Mouse (Mus musculus): ENCODE results near the gene 9930021J03Rik.

The 9930021J03Rik gene

GRCm38 (mm10) chr19:29812581-29813460 is 7.0 kb upstream of the 9930021J03Rik start, which contains the start of gene Ranbp6:
Ranbp6 (minus strand) TSS chr19:29812974.
- in situ Hi-C loops (cut with MboI; ENCODE audit: low sequenced_read_pairs), result no loop called here

DNA sequence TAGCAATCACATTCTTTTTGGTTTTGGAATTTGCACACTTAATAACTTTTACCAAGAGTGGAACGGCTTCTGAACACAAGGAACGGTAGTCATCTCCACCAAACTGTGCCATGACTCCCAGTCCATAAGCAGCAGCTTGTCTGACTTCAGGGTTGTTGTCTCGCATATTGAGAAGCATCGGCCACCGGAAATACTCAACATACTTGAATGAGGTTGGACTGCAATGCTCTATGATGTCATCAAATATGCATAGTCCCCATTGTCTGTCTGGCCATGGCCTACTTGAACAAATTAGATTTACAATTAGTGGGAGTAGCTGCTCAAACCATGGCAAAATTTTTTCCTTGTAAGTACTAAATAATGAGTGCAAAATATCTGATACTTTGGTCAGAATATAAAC is 4.2 kb upstream of the 9930021J03Rik start:
- in situ Hi-C loops (cut with MboI; ENCODE audit: low sequenced_read_pairs), result no loop called here

- in situ Hi-C loops (cut with MboI; ENCODE audit: low sequenced_read_pairs), result no loop called here
Measured at GRCm38 (mm10) chr19:29805101-29805916, 480 bp downstream of the 9930021J03Rik start.

- in situ Hi-C loops (cut with MboI; ENCODE audit: low sequenced_read_pairs), result no loop called here
Measured at GRCm38 (mm10) chr19:29803946-29804345, 1.8 kb downstream of the 9930021J03Rik start.

- in situ Hi-C loops (cut with MboI; ENCODE audit: low sequenced_read_pairs), result no loop called here
Measured at GRCm38 (mm10) chr19:29797371-29797770, 8.4 kb downstream of the 9930021J03Rik start.

GRCm38 (mm10) chr19:29787997-29788396 is 17.8 kb downstream of the 9930021J03Rik start:
- in situ Hi-C loops (cut with MboI; ENCODE audit: low sequenced_read_pairs), result no loop called here

DNA sequence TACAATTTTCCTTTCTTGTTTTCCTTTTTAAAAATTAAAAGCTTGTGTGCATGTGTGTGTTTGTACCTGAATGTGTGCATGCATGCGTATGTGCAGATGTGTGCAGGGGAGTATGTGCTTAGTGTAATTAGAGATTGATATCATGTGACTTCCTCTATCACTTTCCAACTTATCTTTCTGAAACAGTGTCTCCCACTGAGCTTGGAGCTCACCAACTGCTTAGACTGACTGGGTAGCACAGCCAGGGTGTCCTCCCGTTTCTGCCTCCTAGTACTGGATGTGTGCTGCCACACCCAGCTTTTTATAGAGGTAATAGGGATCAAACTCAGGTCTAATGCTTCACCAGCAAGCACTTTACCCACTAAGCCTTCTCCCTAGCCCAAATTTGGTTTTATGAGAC is 22.9 kb downstream of the 9930021J03Rik start:
- in situ Hi-C loops (cut with MboI; ENCODE audit: low sequenced_read_pairs), result no loop called here

GRCm38 (mm10) chr19:29753939-29754338 is 51.9 kb downstream of the 9930021J03Rik start:
- in situ Hi-C loops (cut with MboI; ENCODE audit: low sequenced_read_pairs), result no loop called here

DNA sequence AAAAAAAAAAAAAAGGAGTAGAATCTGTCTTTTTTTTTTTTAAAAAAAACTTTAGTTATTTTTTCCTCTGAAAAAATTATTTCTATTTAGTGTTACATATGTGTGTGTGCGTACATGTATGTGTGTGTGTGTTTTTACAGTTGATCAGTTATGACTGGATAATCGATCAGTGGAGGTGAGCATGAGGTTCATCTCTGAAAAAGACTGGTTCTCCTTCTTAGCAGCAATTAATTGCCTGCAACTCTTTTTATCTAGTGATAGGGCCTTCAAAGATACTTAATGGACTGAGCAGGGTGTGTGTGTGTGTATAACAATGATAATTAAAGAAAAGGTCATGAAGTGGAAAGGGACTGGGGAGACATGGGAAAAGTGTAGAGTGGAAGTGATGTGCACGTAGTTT is 54.8 kb downstream of the 9930021J03Rik start:
- in situ Hi-C loops (cut with MboI; ENCODE audit: low sequenced_read_pairs), result no loop called here

DNA sequence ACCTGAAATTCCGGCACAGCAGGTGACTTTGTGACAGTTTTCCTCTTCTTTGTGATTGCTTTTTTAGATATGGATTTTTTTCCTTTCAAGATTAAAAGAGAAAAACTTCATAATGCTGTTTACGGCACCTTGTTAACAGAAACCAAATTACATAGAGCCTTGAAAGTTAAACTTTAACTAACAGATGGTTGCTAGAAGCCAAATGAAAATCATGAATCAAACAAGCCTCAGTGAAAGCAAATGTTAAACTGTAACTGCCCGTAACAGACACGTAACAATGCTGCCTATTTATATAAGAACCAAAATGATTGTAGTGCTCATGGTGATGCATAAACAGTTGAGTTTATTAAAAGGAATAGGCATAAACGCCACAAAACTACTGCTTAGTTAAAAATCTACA is 62.3 kb downstream of the 9930021J03Rik start:
- in situ Hi-C loops (cut with MboI; ENCODE audit: low sequenced_read_pairs), result no loop called here

- in situ Hi-C loops (cut with MboI; ENCODE audit: low sequenced_read_pairs), result no loop called here
Measured at GRCm38 (mm10) chr19:29740661-29741060, 65.1 kb downstream of the 9930021J03Rik start.

- in situ Hi-C loops (cut with MboI; ENCODE audit: low sequenced_read_pairs), result no loop called here
Measured at GRCm38 (mm10) chr19:29739608-29740007, 66.2 kb downstream of the 9930021J03Rik start.

GRCm38 (mm10) chr19:29735421-29735820 is 70.4 kb downstream of the 9930021J03Rik start:
- in situ Hi-C loops (cut with MboI; ENCODE audit: low sequenced_read_pairs), result no loop called here

DNA sequence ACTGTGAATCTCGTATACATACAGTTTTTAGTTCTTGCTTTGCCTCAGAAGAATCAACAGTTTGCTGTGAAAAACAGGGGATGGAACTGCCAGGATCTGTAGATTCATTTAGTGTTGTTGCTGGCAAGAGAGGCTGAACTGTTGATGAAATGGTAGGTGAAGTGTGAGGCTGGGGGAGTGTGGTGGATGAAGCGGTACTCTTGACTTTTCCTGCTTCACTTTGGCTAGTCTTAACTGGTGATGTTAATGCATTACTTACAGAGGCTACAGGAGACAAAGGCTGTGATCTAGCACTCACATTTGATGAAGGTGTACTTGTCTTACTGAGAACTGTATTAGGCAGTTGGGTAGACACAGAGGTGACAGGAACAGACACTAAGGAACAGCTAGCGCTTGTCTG is 87.3 kb downstream of the 9930021J03Rik start:
- in situ Hi-C loops (cut with MboI; ENCODE audit: low sequenced_read_pairs), result no loop called here

GRCm38 (mm10) chr19:29717854-29718253 is 87.9 kb downstream of the 9930021J03Rik start:
- in situ Hi-C loops (cut with MboI; ENCODE audit: low sequenced_read_pairs), result no loop called here

GRCm38 (mm10) chr19:29713451-29713850 is 92.3 kb downstream of the 9930021J03Rik start:
- in situ Hi-C loops (cut with MboI; ENCODE audit: low sequenced_read_pairs), result no loop called here

- in situ Hi-C loops (cut with MboI; ENCODE audit: low sequenced_read_pairs), result no loop called here
Measured at GRCm38 (mm10) chr19:29709461-29709860, 96.3 kb downstream of the 9930021J03Rik start.

DNA sequence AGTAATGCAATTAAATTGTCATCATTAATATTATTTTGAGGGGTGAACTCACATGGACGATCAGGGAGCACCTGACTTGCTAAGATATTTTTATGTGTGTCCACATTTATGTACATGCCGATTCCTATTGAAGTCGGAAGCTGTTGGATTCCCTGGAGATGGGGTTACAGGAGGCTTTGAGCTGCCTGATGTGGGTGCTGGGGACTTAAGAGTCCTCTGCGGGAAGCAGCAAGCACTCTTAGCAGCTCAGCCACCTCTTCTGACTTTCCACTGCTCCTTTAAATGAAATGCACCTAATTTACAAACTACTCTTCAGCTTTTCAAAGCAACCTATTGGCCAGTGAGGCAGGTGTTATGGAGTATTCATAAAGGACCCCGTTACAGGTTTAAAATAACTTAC is 97.3 kb downstream of the 9930021J03Rik start:
- in situ Hi-C loops (cut with MboI; ENCODE audit: low sequenced_read_pairs), result no loop called here

- in situ Hi-C loops (cut with MboI; ENCODE audit: low sequenced_read_pairs), result no loop called here
Measured at GRCm38 (mm10) chr19:29708003-29708402, 97.8 kb downstream of the 9930021J03Rik start.

DNA sequence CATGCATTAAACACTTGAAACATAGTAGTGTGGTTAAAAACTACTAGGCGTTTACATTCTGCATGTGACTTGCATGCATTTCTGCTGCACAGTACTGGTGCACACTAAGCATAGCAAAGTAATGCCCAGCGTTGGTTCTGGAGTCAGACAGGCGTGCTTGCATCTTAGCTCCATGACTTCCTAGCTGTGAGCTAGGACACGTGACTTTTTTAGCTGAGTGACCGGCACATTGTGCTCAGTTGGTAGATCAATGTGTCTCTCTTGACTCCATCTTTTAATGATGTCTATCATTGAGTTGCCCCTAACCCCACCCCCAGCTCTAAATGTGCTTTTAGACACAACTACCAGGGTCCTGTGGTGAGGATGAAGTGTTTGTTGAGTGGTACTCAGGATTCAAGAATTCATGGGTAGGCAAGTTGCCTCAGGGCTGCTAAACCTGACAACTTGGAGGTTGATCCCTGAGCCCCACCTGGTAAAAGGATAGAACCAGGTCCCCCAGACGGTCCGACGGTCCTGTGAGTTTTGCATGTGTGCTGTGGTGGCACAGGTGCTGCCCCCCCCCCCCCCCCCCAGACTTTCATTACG is 98.4 kb downstream of the 9930021J03Rik start:
- in situ Hi-C loops (cut with MboI; ENCODE audit: low sequenced_read_pairs), result no loop called here

- in situ Hi-C loops (cut with MboI; ENCODE audit: low sequenced_read_pairs), result no loop called here
Measured at GRCm38 (mm10) chr19:29704436-29704835, 101.4 kb downstream of the 9930021J03Rik start.
